Mouse (Mus musculus): ENCODE results near the gene Bptf.

- TF ChIP-seq CTCF (IDR thresholded peaks at IDR 0.05; ENCODE audit: borderline replicate concordance, control insufficient read depth, extremely low read depth, insufficient read depth, low read length, poor library complexity) (no peak), POLR2A (IDR thresholded peaks at IDR 0.05; ENCODE audit: control insufficient read depth, extremely low read depth, insufficient read depth, low read length, poor library complexity) (no peak)
These were observed 120.8 kb downstream of the Bptf start for GRCm38 (mm10) chr11:107011171-107011570.
